Mouse (Mus musculus) lung, embryonic 15.5 days (tissue): ENCODE measurements at regions not wholly inside any gene's neighbourhood (a gene's known extent, or its start where the extent isn't known, plus 50 kb on each side); places are given as distances from the start of the nearest gene placed in this dataset.

Experiments used
- ATAC-seq: fragments of 200-750 bp; cut with Nextera tagmentation; 2 replicates; pipeline ENCODE4 v1.8.0; 2017; ENCODE audit warnings: moderate number of reproducible peaks, borderline replicate concordance; ENCODE audit not compliant: low FRiP score, low TSS enrichment; ENCODE audit errors: extremely low read depth
- H3K27ac ChIP-seq: fragments of 300-500 bp; sonication (generic); 2 replicates; pipeline ENCODE4 v1.5.1; 2015; ENCODE audit warnings: moderate library complexity, mild to moderate bottlenecking, inconsistent platforms
- H3K27me3 ChIP-seq: fragments of 300-500 bp; sonication (generic); 2 replicates; pipeline ENCODE4 v1.6.1; 2015; ENCODE audit warnings: inconsistent platforms
- H3K36me3 ChIP-seq: fragments of 300-500 bp; sonication (generic); 2 replicates; pipeline ENCODE4 v1.6.1; 2015; ENCODE audit warnings: inconsistent platforms
- H3K4me1 ChIP-seq: fragments of 300-500 bp; sonication (generic); 2 replicates; pipeline ENCODE4 v1.6.1; 2015; ENCODE audit warnings: inconsistent platforms
- H3K4me2 ChIP-seq: fragments of 300-500 bp; sonication (generic); 2 replicates; pipeline ENCODE4 v1.6.1; 2015; ENCODE audit warnings: inconsistent platforms, mild to moderate bottlenecking, moderate library complexity
- H3K4me3 ChIP-seq: fragments of 300-500 bp; sonication (generic); 2 replicates; pipeline ENCODE4 v1.5.1; 2015; ENCODE audit warnings: mild to moderate bottlenecking, inconsistent platforms
- H3K9ac ChIP-seq: fragments of 300-500 bp; sonication (generic); 2 replicates; pipeline ENCODE4 v1.6.1; 2015; ENCODE audit warnings: inconsistent platforms
- H3K9me3 ChIP-seq: fragments of 300-500 bp; sonication (generic); 2 replicates; pipeline ENCODE4 v1.6.1; 2016; ENCODE audit warnings: inconsistent platforms
- WGBS: fragments of 180-500 bp; shearing (Covaris S2); methylation state at CpG from one replicate; pipeline ENCODE4 v1.1.7; 2015; 5-methylcytosine and 5-hydroxymethylcytosine counted together

- 80% methylated on average over 5 of the region's 5 CpGs for WGBS
- no peak overlapping the region for H3K4me2 ChIP-seq
- H3K4me1 ChIP-seq, result no peaks in the 10 kb centered on the region
- no peak overlapping the region for H3K4me3 ChIP-seq
- no peaks in the 10 kb centered on the region for H3K36me3 ChIP-seq
- no peak overlapping the region for H3K27ac ChIP-seq
- ATAC-seq, result no peak
- no peak overlapping the region for H3K9ac ChIP-seq
- H3K27me3 ChIP-seq, result no peaks in the 10 kb centered on the region
- no peaks in the 10 kb centered on the region for H3K9me3 ChIP-seq
Measured at GRCm38 (mm10) chr13:48193942-48194341, 67.1 kb upstream of the Id4 start.

- H3K4me3 ChIP-seq, result no peak overlapping the region
- no peaks in the 10 kb centered on the region for H3K27me3 ChIP-seq
- 56% methylated on average over 4 of the region's 4 CpGs for WGBS
- no peak overlapping the region for H3K27ac ChIP-seq
- no peaks in the 10 kb centered on the region for H3K4me1 ChIP-seq
- H3K4me2 ChIP-seq, result no peak overlapping the region
- H3K9me3 ChIP-seq, result no peaks in the 10 kb centered on the region
- H3K36me3 ChIP-seq, result no peaks in the 10 kb centered on the region
- no peak for ATAC-seq
- H3K9ac ChIP-seq, result no peak overlapping the region
Measured at GRCm38 (mm10) chr13:48207824-48208223, 53.2 kb upstream of the Id4 start.
